Mouse (Mus musculus) liver, adult 2 months (tissue): ENCODE measurements at regions not wholly inside any gene's neighbourhood (a gene's known extent, or its start where the extent isn't known, plus 50 kb on each side); places are given as distances from the start of the nearest gene placed in this dataset.

Experiments
- CTCF ChIP-seq: fragments of 200-500 bp; IDR thresholded peaks from 2 replicates; pipeline ENCODE4 v1.5.1; 2011; ENCODE audit warnings: low read depth, low read length, control low read depth
- POLR2A ChIP-seq: fragments of 200-500 bp; IDR thresholded peaks from 2 replicates; pipeline ENCODE4 v1.6.1; 2011; ENCODE audit warnings: low read length, control low read depth; ENCODE audit not compliant: insufficient read depth; ENCODE audit errors: extremely low read depth

DNA sequence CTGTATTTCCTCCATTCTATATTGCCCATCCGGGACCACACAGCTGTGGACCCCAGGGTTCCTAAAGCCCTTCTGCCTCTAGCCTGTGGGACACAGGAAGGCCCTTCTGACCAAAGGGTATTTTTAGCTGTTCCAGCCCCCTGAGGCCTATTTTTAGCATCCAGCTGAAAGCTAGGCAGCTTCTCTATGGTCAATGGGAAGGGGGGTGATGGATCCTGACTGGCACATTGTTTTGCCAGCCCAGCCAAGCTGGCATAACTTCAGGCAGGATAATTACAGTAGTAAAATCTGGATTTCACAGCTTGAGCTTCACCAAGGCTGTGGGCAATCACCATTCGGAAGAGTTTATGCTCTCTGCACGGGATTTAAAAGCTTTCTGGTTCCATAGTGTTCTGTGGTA is 153.9 kb upstream of the Kcnd3 start:
- TF ChIP-seq POLR2A (no peak), CTCF (no peak)
